Mouse (Mus musculus): Measurements from ENCODE around the gene Scrn1. TPM values are rescaled to one million over a fixed set of nuclear protein-coding genes. Genes with fewer than 3 reads are reported as not detected.

Scrn1 gene
- polyA plus RNA-seq, 1 experiment, result 7.4 TPM

DNA sequence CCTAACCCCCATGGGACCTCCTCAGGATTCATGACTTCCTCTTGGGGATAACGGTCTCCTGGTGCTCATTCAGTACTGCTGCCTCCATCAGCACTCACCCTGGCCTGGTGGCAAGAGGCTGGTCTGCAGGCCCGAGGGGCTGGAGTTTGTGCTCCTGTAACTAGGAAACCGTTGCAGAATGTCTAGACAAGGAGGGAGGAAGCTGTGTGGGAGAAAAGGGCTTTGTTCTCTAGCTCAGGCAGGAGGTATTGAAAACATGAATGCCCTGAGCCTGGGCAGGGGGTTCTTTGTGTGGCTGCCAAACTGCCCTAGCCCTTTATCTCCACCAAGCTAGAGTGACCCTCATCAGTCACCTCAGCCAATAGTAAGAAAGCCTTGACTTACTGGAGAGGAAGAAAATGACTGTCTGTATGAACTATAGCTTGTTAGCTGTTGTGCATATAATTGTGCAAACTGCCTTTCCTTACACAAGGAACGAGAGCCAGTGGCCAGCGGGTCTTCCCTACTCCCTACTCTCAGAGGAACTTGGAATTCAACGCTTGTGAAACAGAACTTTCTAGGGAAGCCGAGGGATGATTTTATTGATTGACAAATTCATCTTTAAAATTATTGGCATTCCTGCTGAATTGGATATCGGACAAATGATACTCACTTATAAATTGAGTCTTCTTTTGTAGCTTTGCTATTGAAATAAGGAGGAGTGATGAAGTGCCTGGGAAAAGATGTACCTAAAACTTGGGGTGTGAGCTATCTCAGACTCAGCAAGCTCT, 11.8 kb downstream of the Scrn1 start:
- H3K27ac ChIP-seq (ENCODE audit: control insufficient read depth, insufficient read depth, low read depth, low read length), result no peak overlapping the region
- TF ChIP-seq CTCF (IDR thresholded peaks at IDR 0.05; ENCODE audit: control insufficient read depth, insufficient read depth, insufficient replicate concordance, low read depth, low read length), result no peak
- no peak for TF ChIP-seq POLR2A (IDR thresholded peaks at IDR 0.05; ENCODE audit: control insufficient read depth, low read depth, low read length)
- no peaks in the 10 kb centered on the region; the same call in 1 of the 2 replicates for H3K4me1 ChIP-seq (ENCODE audit: control insufficient read depth, insufficient read depth, low read length)
- H3K27me3 ChIP-seq (ENCODE audit: control insufficient read depth, insufficient read depth, low read length), result no peaks in the 10 kb centered on the region
- H3K4me3 ChIP-seq (ENCODE audit: control insufficient read depth, low read depth, low read length), result no peak overlapping the region
- no peaks in the 10 kb centered on the region for H3K36me3 ChIP-seq (ENCODE audit: control insufficient read depth, insufficient read depth, low read length)

- no peak overlapping the region for H3K27ac ChIP-seq (ENCODE audit: control insufficient read depth, insufficient read depth, low read depth, low read length)
- TF ChIP-seq CTCF (IDR thresholded peaks at IDR 0.05; ENCODE audit: control insufficient read depth, insufficient read depth, insufficient replicate concordance, low read depth, low read length) (no peak), POLR2A (IDR thresholded peaks at IDR 0.05; ENCODE audit: control insufficient read depth, low read depth, low read length) (no peak)
- no peaks in the 10 kb centered on the region for H3K36me3 ChIP-seq (ENCODE audit: control insufficient read depth, insufficient read depth, low read length)
- no peaks in the 10 kb centered on the region for H3K27me3 ChIP-seq (ENCODE audit: control insufficient read depth, insufficient read depth, low read length)
- no peaks in the 10 kb centered on the region; the same call in 1 of the 2 replicates for H3K4me1 ChIP-seq (ENCODE audit: control insufficient read depth, insufficient read depth, low read length)
- H3K4me3 ChIP-seq (ENCODE audit: control insufficient read depth, low read depth, low read length), result no peak overlapping the region
Observed at GRCm38 (mm10) chr6:54553632-54554031, 12.7 kb downstream of the Scrn1 start.

- no peaks in the 10 kb centered on the region; the same call in 1 of the 2 replicates for H3K4me1 ChIP-seq (ENCODE audit: control insufficient read depth, insufficient read depth, low read length)
Observed at GRCm38 (mm10) chr6:54552721-54553413, 13.4 kb downstream of the Scrn1 start.

GRCm38 (mm10) chr6:54550801-54551323, 15.4 kb downstream of the Scrn1 start:
- Histone ChIP-seq H3K27ac (ENCODE audit: control insufficient read depth, insufficient read depth, low read depth, low read length) (no peak overlapping the region), H3K36me3 (ENCODE audit: control insufficient read depth, insufficient read depth, low read length) (no peaks in the 10 kb centered on the region), H3K27me3 (ENCODE audit: control insufficient read depth, insufficient read depth, low read length) (no peaks in the 10 kb centered on the region), H3K4me1 (ENCODE audit: control insufficient read depth, insufficient read depth, low read length) (no peaks in the 10 kb centered on the region; the same call in 1 of the 2 replicates), H3K4me3 (ENCODE audit: control insufficient read depth, low read depth, low read length) (no peak overlapping the region)
- TF ChIP-seq CTCF (IDR thresholded peaks at IDR 0.05; ENCODE audit: control insufficient read depth, insufficient read depth, insufficient replicate concordance, low read depth, low read length) (no peak), POLR2A (IDR thresholded peaks at IDR 0.05; ENCODE audit: control insufficient read depth, low read depth, low read length) (no peak)

More at GRCm38 (mm10) chr6:54552721-54553413, 13.4 kb downstream of the Scrn1 start:
- no peaks in the 10 kb centered on the region for H3K27me3 ChIP-seq (ENCODE audit: control insufficient read depth, insufficient read depth, low read length)
- H3K36me3 ChIP-seq (ENCODE audit: control insufficient read depth, insufficient read depth, low read length), result no peaks in the 10 kb centered on the region
- H3K27ac ChIP-seq (ENCODE audit: control insufficient read depth, insufficient read depth, low read depth, low read length), result no peak overlapping the region
- H3K4me3 ChIP-seq (ENCODE audit: control insufficient read depth, low read depth, low read length), result no peak overlapping the region
- TF ChIP-seq CTCF (IDR thresholded peaks at IDR 0.05; ENCODE audit: control insufficient read depth, insufficient read depth, insufficient replicate concordance, low read depth, low read length) (no peak), POLR2A (IDR thresholded peaks at IDR 0.05; ENCODE audit: control insufficient read depth, low read depth, low read length) (no peak)

GRCm38 (mm10) chr6:54549311-54549710, 17.0 kb downstream of the Scrn1 start:
- no peak overlapping the region for H3K4me3 ChIP-seq (ENCODE audit: control insufficient read depth, low read depth, low read length)
- H3K36me3 ChIP-seq (ENCODE audit: control insufficient read depth, insufficient read depth, low read length), result no peaks in the 10 kb centered on the region
- TF ChIP-seq POLR2A (IDR thresholded peaks at IDR 0.05; ENCODE audit: control insufficient read depth, low read depth, low read length) (no peak), CTCF (IDR thresholded peaks at IDR 0.05; ENCODE audit: control insufficient read depth, insufficient read depth, insufficient replicate concordance, low read depth, low read length) (no peak)
- H3K4me1 ChIP-seq (ENCODE audit: control insufficient read depth, insufficient read depth, low read length), result no peaks in the 10 kb centered on the region; the same call in 1 of the 2 replicates
- no peak overlapping the region for H3K27ac ChIP-seq (ENCODE audit: control insufficient read depth, insufficient read depth, low read depth, low read length)
- no peaks in the 10 kb centered on the region for H3K27me3 ChIP-seq (ENCODE audit: control insufficient read depth, insufficient read depth, low read length)

GRCm38 (mm10) chr6:54548314-54549019, 17.8 kb downstream of the Scrn1 start:
- Histone ChIP-seq H3K36me3 (ENCODE audit: control insufficient read depth, insufficient read depth, low read length) (no peaks in the 10 kb centered on the region), H3K27ac (ENCODE audit: control insufficient read depth, insufficient read depth, low read depth, low read length) (no peak overlapping the region), H3K27me3 (ENCODE audit: control insufficient read depth, insufficient read depth, low read length) (no peaks in the 10 kb centered on the region), H3K4me3 (ENCODE audit: control insufficient read depth, low read depth, low read length) (no peak overlapping the region), H3K4me1 (ENCODE audit: control insufficient read depth, insufficient read depth, low read length) (no peaks in the 10 kb centered on the region)
- TF ChIP-seq POLR2A (IDR thresholded peaks at IDR 0.05; ENCODE audit: control insufficient read depth, low read depth, low read length), result no peak
- no peak for TF ChIP-seq CTCF (IDR thresholded peaks at IDR 0.05; ENCODE audit: control insufficient read depth, insufficient read depth, insufficient replicate concordance, low read depth, low read length)

All from testis, adult 2 months (tissue).